Mouse (Mus musculus) bone marrow macrophage, adult 2 months (primary cell): ENCODE data around the gene Wdr53.

Experiments used
- CTCF ChIP-seq: IDR thresholded peaks from 2 replicates; pipeline ENCODE4 v1.5.1; 2012; ENCODE audit warnings: low read depth, mild to moderate bottlenecking, low read length, moderate library complexity
- POLR2A ChIP-seq: IDR thresholded peaks from 2 replicates; pipeline ENCODE4 v1.6.1; 2012; ENCODE audit warnings: mild to moderate bottlenecking, low read depth, low read length, borderline replicate concordance

- TF ChIP-seq CTCF (no peak), POLR2A (no peak)
These were observed 46.6 kb upstream of the Wdr53 start for GRCm38 (mm10) chr16:32200256-32201003.
